Mouse (Mus musculus): ENCODE measurements at regions not wholly inside any gene's neighbourhood (a gene's known extent, or its start where the extent isn't known, plus 50 kb on each side); places are given as distances from the start of the nearest gene placed in this dataset.

DNA sequence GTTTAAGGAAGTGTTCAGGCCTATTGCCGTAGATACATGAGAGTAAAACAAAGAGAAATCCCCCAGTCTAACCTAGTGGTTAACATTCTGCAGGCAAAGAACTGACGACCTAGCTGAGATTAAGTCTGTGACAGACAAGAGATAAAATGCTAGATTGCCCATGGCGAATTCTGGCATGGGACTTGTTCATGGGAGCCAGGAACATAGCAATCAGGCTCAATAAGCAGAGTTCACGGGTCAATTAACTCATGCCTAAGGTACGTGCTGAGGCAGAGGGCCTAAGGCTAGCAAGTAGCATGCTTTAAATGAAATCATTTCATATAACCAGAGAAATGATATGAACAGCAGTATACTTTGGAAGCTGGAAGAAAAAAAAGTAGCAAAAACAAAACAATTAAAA is 1119.2 kb upstream of the Adgrl2 start:
- DNase-seq, result no peak

- DNase-seq, result no peak
Observed at GRCm38 (mm10) chr3:150112231-150112630, 1121.9 kb upstream of the Adgrl2 start.

- no peak for DNase-seq
Observed at GRCm38 (mm10) chr3:150119866-150120265, 1129.5 kb upstream of the Adgrl2 start.

DNA sequence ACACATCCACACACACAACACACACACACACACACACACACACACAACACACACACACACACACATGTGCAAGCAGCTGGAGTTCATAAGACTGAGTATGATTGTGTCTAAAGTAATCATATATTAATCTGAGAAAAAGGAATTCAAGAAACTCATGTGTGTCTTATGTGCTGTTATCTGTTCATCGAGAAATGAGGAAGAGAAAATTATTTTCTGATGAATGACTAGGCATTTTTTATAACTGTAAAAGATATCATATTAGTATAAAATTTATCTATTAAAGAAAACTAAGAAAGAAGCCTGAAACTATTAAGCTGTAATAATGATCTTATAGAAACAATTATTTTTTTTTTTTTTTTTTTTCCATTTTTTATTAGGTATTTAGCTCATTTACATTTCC is 1156.3 kb upstream of the Adgrl2 start:
- DNase-seq, result no peak

- DNase-seq, result no peak
Observed at GRCm38 (mm10) chr3:150151152-150151822, 1160.9 kb upstream of the Adgrl2 start.

DNA sequence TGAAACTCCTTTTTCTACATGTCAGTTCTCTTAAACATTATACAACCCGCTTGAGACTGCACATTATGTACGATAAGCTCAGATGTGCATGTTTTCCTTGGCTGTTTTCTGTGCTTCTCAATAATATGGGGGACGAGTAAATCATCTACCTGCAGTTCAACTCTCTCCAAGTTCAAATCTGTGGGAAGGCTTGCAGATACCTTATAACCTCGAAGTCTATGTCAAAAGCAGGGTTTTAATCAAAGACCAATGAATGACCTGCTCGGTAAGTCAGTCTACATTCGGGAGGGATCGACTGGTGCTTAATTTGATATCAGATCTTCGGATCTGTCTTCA is 1161.4 kb upstream of the Adgrl2 start:
- no peak for DNase-seq

- no peak for DNase-seq
Observed at GRCm38 (mm10) chr3:150152893-150153292, 1162.5 kb upstream of the Adgrl2 start.

DNA sequence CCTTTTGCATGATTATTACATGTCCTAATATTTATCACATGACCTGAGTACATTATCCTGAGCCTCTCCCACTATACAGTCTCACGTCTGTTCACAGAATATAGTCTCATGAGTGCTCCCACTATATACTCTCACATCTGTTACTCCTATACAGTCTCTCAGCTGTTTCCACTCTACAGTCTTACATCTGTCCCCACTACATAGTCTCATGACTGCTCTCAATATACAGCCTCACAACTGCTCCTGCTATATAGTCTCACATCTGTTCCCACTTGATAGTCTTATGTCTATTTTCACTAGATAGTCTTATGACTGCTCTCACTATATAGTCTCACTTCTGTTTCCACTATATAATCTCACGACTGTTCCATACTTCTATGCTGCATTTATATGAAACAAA is 1195.5 kb upstream of the Adgrl2 start:
- DNase-seq, result no peak

DNA sequence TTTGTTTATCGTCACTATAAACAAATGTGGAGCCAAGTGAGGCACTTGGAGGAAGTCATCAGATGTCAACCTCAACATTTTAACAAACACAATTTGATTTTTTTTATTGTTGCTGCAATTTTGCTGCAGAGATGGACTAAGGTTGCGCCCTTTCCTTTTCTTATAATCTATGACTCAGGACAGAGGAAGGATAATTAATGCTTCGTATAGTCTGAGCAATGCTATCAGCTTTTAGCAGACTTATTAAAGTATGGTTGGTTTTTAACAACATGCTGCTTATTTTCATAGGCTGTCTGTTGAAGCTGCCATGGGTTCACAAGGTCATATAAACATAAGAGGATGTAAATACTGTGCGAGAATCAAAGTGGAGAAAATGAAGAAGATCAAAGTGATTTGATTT is 1202.8 kb upstream of the Adgrl2 start:
- no peak for DNase-seq

- no peak for DNase-seq
Observed at GRCm38 (mm10) chr3:150198492-150198891, 1208.1 kb upstream of the Adgrl2 start.

DNA sequence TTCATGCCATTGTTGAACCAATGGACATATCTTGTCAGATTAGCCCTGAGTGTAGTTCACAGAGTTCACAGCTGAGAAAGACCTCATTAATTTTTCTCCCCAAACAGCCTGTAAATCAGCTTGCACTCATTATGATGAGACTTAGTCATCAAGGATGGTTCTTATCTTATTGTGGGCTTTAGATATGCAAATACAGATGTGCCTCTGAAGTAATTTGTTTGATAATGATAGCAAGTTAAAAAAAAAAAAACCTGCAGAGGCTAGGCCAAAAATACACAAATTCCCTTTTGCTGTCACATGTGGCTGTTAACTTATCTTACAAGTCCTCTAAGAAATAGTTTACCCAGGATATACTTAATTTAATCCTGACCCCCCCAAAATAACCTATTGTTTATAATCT is 1215.5 kb upstream of the Adgrl2 start:
- no peak for DNase-seq

- no peak for DNase-seq
Observed at GRCm38 (mm10) chr3:150233279-150233678, 1204.4 kb upstream of the Adgrl4 start.

DNA sequence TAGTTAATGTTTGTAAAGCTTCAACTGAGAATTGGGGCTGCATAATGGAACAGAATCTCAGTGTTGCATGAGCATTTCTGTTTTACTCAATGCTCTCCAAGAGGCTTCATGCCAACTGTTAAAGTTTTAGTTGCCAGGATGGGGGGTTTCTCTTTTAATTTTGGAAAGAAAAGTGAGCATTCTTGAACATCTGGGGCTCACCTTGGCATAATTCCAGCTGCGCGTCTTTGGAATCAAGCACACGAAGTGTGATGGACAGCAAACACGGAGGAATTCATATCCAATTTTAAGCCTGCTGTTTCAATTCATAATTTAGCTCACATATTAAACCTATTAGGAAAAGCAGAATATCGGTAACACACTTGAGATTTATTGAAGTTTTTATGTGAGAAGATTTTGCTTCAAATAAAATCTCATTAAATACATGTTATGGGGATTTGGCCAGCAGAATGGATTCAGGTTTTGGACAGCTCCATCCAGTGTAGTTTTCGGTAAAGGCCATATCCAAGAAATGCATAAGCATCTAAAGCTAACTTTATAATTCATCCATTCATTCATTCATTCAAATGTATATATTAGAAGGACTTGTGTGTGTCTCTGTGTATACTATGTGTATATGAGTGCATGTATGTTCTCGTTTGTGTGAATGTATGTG is 1200.6 kb upstream of the Adgrl4 start:
- no peak for DNase-seq

DNA sequence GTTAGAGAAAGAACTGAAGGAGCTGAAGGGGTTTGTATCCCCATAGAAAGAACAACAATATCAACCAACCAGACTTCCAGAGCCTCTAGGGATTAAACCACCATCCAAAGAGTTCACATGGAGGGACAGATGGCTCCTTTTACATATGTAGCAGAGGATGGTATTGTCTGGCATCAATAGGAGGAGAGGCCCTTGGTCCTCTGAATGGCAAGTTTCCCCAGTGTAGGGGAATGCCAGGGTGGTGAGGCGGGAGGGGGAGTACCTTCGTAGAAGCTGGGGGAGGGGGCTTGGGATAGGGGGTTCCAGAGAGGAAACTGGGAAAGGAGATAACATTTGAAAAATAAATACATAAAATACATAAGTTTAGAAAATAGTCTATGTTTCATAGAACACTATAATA is 1162.6 kb upstream of the Adgrl4 start:
- DNase-seq, result no peak

DNA sequence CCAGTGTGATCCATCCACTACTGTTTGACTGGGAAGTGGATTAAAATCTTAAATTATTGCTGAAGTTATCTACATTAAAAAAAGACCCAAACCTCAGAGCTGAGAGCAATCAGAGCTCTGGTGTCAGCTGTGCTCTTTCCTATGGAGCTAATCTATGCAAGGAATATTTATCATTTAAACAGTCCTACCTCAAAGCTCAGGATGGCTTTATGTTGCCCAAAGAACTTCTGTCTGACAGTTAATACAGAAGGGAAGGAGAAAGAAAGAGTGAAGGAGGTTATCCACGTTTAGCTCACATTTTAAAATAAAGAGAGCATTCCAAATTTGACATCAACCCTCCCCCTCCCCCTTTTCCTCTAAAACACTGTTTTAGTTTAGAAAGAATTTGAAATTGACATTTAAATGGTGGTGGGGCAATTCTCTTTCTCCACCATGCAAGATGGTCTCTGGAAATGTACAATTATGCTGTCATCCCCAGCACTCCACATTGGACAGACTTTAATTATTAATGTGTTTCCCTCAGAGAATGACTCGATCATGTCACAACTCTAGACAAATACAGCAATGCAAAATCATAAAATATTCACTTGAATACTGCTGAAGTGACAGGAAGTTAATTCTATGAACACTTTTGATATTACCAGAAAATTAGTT is 1141.5 kb upstream of the Adgrl4 start:
- DNase-seq, result no peak

- DNase-seq, result no peak
Observed at GRCm38 (mm10) chr3:150328811-150329210, 1108.9 kb upstream of the Adgrl4 start.

GRCm38 (mm10) chr3:150352139-150352725 is 1085.5 kb upstream of the Adgrl4 start:
- peak; percentile 8 for DNase-seq

- DNase-seq, result no peak
Observed at GRCm38 (mm10) chr3:150365766-150366165, 1071.9 kb upstream of the Adgrl4 start.

GRCm38 (mm10) chr3:150384996-150385627 is 1052.6 kb upstream of the Adgrl4 start:
- DNase-seq, result no peak

GRCm38 (mm10) chr3:150401694-150402301 is 1035.9 kb upstream of the Adgrl4 start:
- DNase-seq, result no peak

DNA sequence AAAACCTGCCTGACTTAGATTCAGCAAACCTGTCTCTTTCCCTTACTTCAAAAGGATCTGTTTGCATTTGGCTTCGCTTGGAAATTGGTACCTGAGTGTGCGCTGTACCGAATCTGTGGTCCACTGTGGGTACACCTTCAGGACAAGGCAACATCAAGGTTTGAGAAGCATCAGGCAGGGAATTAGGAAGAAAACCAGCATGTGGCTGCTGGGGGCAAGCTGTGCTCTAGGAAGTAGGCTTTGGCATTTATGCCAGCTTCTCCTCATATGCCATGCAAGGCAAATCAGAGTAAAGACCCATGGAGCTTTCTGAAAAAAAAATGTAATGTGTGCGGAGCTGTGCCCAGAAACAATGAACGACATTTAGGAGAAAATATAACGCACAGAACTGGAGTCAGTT is 1031.6 kb upstream of the Adgrl4 start:
- DNase-seq, result peak; percentile 2

DNA sequence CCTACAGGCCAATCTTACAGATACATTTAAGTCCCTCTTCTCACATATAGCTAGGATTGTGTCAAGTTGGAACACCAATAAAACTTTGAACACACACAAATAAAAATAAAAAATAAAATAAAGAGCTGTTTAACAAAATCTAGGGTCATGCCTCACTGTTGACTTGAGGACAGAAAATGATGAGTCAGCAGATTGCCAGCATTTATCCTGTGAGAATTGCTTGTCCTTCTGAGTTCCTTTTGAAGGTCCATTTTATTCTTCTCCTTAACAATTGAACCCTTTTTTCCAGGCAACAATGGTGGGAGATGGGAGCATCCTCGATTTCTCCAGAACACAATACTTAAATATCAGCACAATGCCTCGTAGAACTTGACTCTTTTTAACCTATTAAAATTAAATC is 1022.4 kb upstream of the Adgrl4 start:
- no peak for DNase-seq

GRCm38 (mm10) chr3:150416447-150416846 is 1021.2 kb upstream of the Adgrl4 start:
- DNase-seq, result no peak
